Mouse (Mus musculus) stomach, postnatal 0 days (tissue): ENCODE data around the gene Gpam. TPM values are rescaled to one million over a fixed set of nuclear protein-coding genes. Genes with fewer than 3 reads are reported as not detected.

Source experiments
- ATAC-seq: fragments of 200-750 bp; cut with Nextera tagmentation; 2 replicates; pipeline ENCODE4 v1.8.0; 2017; ENCODE audit not compliant: low FRiP score, low TSS enrichment
- DNase-seq: peaks from one replicate; pipeline ENCODE4 v3.0.0-alpha.2; 2016; ENCODE audit warnings: low spot score
- H3K27ac ChIP-seq: fragments of 300-500 bp; sonication (generic); replicated peaks from 2 replicates; pipeline ENCODE4 v1.5.1; 2014; ENCODE audit warnings: mild to moderate bottlenecking, control low read depth
- H3K27me3 ChIP-seq: fragments of 300-500 bp; sonication (generic); 2 replicates; pipeline ENCODE4 v1.6.1; 2014; ENCODE audit warnings: low read length; ENCODE audit not compliant: control insufficient read depth, insufficient read depth
- H3K36me3 ChIP-seq: fragments of 300-500 bp; sonication (generic); 2 replicates; pipeline ENCODE4 v1.6.1; 2014; ENCODE audit warnings: low read length, mixed read lengths; ENCODE audit not compliant: control insufficient read depth, insufficient read depth
- H3K4me1 ChIP-seq: fragments of 300-500 bp; sonication (generic); replicated peaks from 2 replicates; pipeline ENCODE4 v1.6.1; 2014; ENCODE audit warnings: antibody characterized with exemption; ENCODE audit not compliant: control insufficient read depth, insufficient read depth
- H3K4me2 ChIP-seq: fragments of 300-500 bp; sonication (generic); replicated peaks from 2 replicates; pipeline ENCODE4 v1.6.1; 2014; ENCODE audit warnings: low read depth, mild to moderate bottlenecking, control low read depth, moderate library complexity
- H3K4me3 ChIP-seq: fragments of 300-500 bp; sonication (generic); 2 replicates; pipeline ENCODE4 v1.5.1; 2014; ENCODE audit warnings: low read depth, low read length, control low read depth
- H3K9ac ChIP-seq: fragments of 300-500 bp; sonication (generic); 2 replicates; pipeline ENCODE4 v1.6.1; 2014; ENCODE audit warnings: mild to moderate bottlenecking, low read length, control low read depth, mixed read lengths
- H3K9me3 ChIP-seq: fragments of 300-500 bp; sonication (generic); 2 replicates; pipeline ENCODE4 v1.6.1; 2016; ENCODE audit warnings: low read length; ENCODE audit not compliant: control insufficient read depth
- CTCF ChIP-seq: IDR thresholded peaks from 2 replicates; pipeline ENCODE4 v1.5.1; 2016; ENCODE audit warnings: antibody characterized with exemption, low read depth, mild to moderate bottlenecking, moderate library complexity
- EP300 ChIP-seq: optimal IDR thresholded peaks from 2 replicates; pipeline ENCODE3; 2016; ENCODE audit warnings: antibody characterized with exemption
- WGBS: fragments of 180-500 bp; shearing (Covaris S2); extraction: QIAGEN DNeasy Blood & Tissue Kit; methylation state at CpG from one replicate; pipeline ENCODE4 v1.1.7; 2014; 5-methylcytosine and 5-hydroxymethylcytosine counted together
- polyA plus RNA-seq: library from polyadenylated mRNA; unstranded; fragments of >200 nt; fragmentation: Nextera tagmentation; extraction: Ambion mirVana; gene quantifications from 2 replicates; pipeline ENCODE4 v1.2.1, GENCODE M21; 2015

Gpam gene
- polyA plus RNA-seq, 1 experiment from 2014 or later: 12.5 TPM

DNA sequence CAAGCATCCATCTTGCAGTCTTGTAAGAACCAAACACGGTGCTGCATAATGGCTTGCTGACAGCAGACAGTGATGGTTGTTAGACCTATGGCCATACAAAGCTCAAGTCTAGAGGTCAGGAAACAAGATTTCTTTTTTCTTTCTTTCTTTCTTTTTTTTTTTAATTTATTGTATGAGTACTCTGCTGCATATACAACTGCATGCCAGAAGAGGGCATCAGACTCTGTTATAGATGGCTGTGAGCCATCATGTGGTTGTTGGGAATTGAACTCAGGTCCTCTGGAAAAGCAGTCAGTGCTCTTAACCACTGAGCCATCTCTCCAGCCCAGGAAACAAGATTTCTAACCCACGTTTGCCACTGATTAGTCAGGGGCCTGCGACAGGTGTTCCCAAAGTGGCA is 54.0 kb downstream of the Gpam start:
- WGBS: 86% methylated on average over 3 of the region's 3 CpGs
- DNase-seq: no peak
- no peak overlapping the region for H3K27ac ChIP-seq
- no peak for TF ChIP-seq EP300
- peak; percentile 68 for TF ChIP-seq CTCF
- H3K9ac ChIP-seq: no peak overlapping the region
- no peak for ATAC-seq
- no peak overlapping the region for H3K4me2 ChIP-seq
- H3K9me3 ChIP-seq: no peaks in the 10 kb centered on the region
- no peaks in the 10 kb centered on the region for H3K27me3 ChIP-seq
- H3K36me3 ChIP-seq: peaks cover 26% of the 10 kb centered on the region
- no peaks in the 10 kb centered on the region for H3K4me1 ChIP-seq
- no peak overlapping the region for H3K4me3 ChIP-seq

- ATAC-seq: no peak
- Histone ChIP-seq H3K27ac (no peak overlapping the region), H3K4me3 (no peak overlapping the region), H3K9me3 (no peaks in the 10 kb centered on the region), H3K27me3 (no peaks in the 10 kb centered on the region), H3K4me2 (no peak overlapping the region), H3K9ac (no peak overlapping the region), H3K36me3 (peaks cover 14% of the 10 kb centered on the region), H3K4me1 (no peaks in the 10 kb centered on the region)
- no peak for DNase-seq
- no peak for TF ChIP-seq CTCF
- no peak for TF ChIP-seq EP300
- WGBS: 90% methylated on average over 8 of the region's 8 CpGs
These were observed 58.0 kb downstream of the Gpam start for GRCm38 (mm10) chr19:55069054-55069453.

DNA sequence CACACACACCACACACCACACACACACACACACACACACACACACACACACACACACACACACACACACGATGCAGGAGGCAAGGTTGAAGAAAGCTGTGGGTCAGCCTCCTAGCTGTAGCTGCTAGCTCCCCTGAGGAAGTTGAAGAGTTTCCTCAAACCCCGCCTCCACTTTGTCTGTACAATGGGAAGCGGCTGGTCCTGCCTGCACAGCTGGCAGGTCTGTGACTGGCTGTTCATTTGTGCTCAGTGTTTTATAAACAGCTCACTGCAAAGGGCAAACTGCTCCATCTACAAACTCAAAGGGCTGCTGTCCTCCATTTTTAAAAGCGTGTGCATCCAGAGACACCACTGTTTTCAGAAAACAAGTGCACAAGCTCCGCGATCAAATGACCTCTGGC is 63.8 kb downstream of the Gpam start:
- no peaks in the 10 kb centered on the region; the same call in 1 of the 2 replicates for H3K4me1 ChIP-seq
- H3K27me3 ChIP-seq: no peaks in the 10 kb centered on the region
- 20% methylated on average over 6 of the region's 6 CpGs for WGBS
- no peaks in the 10 kb centered on the region for H3K9me3 ChIP-seq
- ATAC-seq: peak; percentile 63
- TF ChIP-seq EP300 (no peak), CTCF (peak; percentile 21; the same call in 1 of the 2 replicates)
- H3K4me2 ChIP-seq: peak overlapping the region; percentile 6; the same call in 1 of the 2 replicates
- no peak overlapping the region for H3K9ac ChIP-seq
- no peak overlapping the region for H3K4me3 ChIP-seq
- 0 out of 2 replicates have a peak, but pooled peaks cover 5% of the 10 kb centered on the region for H3K36me3 ChIP-seq
- DNase-seq: peak; percentile 48
- no peak overlapping the region for H3K27ac ChIP-seq

- WGBS: 80% methylated on average over 8 of the region's 8 CpGs
- Histone ChIP-seq H3K27me3 (no peaks in the 10 kb centered on the region), H3K4me2 (no peak overlapping the region), H3K9me3 (no peaks in the 10 kb centered on the region), H3K4me1 (no peaks in the 10 kb centered on the region; the same call in 1 of the 2 replicates), H3K9ac (no peak overlapping the region), H3K36me3 (0 out of 2 replicates have a peak, but pooled peaks cover 2% of the 10 kb centered on the region), H3K27ac (no peak overlapping the region), H3K4me3 (no peak overlapping the region)
- DNase-seq (no peak), ATAC-seq (no peak)
- TF ChIP-seq EP300 (no peak), CTCF (no peak)
These were observed 64.5 kb downstream of the Gpam start for GRCm38 (mm10) chr19:55062501-55062900.

GRCm38 (mm10) chr19:55061951-55062350 is 65.1 kb downstream of the Gpam start:
- Histone ChIP-seq H3K9me3 (no peaks in the 10 kb centered on the region), H3K4me2 (no peak overlapping the region), H3K9ac (no peak overlapping the region), H3K27ac (no peak overlapping the region), H3K27me3 (no peaks in the 10 kb centered on the region), H3K4me3 (no peak overlapping the region), H3K4me1 (no peaks in the 10 kb centered on the region; the same call in 1 of the 2 replicates), H3K36me3 (0 out of 2 replicates have a peak, but pooled peaks cover 2% of the 10 kb centered on the region)
- DNase-seq (peak; percentile 52), ATAC-seq (no peak)
- TF ChIP-seq EP300: no peak
- peak; percentile 86 for TF ChIP-seq CTCF
- 20% methylated on average over 5 of the region's 5 CpGs for WGBS

DNA sequence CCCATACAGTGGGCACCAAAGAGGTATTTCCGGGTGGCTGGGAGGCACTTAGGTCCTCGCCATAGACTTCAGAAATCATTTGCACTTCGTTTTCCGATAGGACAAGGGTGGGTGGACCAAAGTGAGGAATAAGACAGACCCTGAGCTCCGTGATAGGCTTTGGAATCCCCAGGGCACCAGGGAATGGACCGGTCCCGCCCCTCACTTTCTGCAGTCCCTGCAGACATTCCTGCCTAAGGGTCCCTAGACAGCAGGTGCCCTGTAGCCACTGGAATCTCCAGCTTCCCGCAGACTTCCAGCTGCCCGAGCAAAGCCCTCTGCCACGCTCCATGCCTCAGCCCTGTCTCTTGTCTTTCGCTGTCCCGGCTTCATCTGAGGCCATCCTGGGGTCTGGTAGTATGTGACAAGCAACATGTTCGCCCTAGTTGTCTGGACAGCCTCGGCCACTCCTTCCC is 65.6 kb downstream of the Gpam start:
- TF ChIP-seq CTCF (no peak), EP300 (no peak)
- H3K9me3 ChIP-seq: no peaks in the 10 kb centered on the region
- H3K4me3 ChIP-seq: peak overlapping the region; percentile 26; the same call in 1 of the 2 replicates
- peak overlapping the region; percentile 54 for H3K4me2 ChIP-seq
- no peak overlapping the region for H3K27ac ChIP-seq
- H3K27me3 ChIP-seq: no peaks in the 10 kb centered on the region
- WGBS: 9% methylated on average over 14 of the region's 14 CpGs
- 0 out of 2 replicates have a peak, but pooled peaks cover 2% of the 10 kb centered on the region for H3K36me3 ChIP-seq
- no peaks in the 10 kb centered on the region; the same call in 1 of the 2 replicates for H3K4me1 ChIP-seq
- DNase-seq (peak; percentile 33), ATAC-seq (0 out of 2 replicates have a peak, but pooled peaks have one; percentile 19)
- no peak overlapping the region for H3K9ac ChIP-seq
